In genomic region chr9:50171826-50172464, GRCm38 (mm10) we compare ENCODE assay signal across 8 mouse cellular contexts.
DNase-seq lines count a peak whose midpoint lies in the region; ATAC-seq and TF ChIP-seq lines count a peak whose summit lies in the region.

No protein-coding gene starts in this region.

- no peaks in the 10 kb centered on the region for H3K27me3 ChIP-seq in forebrain, embryonic 10.5 days (ENCODE audit: poor library complexity, severe bottlenecking)
- H3K27me3 ChIP-seq in heart, embryonic 15.5 days, result no peaks in the 10 kb centered on the region
- H3K27me3 ChIP-seq in kidney, postnatal 0 days (ENCODE audit: insufficient read depth, low read length), result no peaks in the 10 kb centered on the region
- H3K27me3 ChIP-seq in limb, embryonic 13.5 days, result no peaks in the 10 kb centered on the region

- H3K9ac ChIP-seq in heart, embryonic 15.5 days, result no peak overlapping the region
- no peak overlapping the region for H3K9ac ChIP-seq in kidney, postnatal 0 days (ENCODE audit: low read depth, low read length)
- no peak overlapping the region for H3K9ac ChIP-seq in limb, embryonic 13.5 days

- DNase-seq in ES-CJ7 (ENCODE audit: low read depth, low spot score), result peak; percentile 81
- DNase-seq in brain, embryonic 18.5 days (ENCODE audit: low read depth, low spot score), result peak; percentile 81
- DNase-seq in forebrain, embryonic 10.5 days (ENCODE audit: extremely low spot score, low spot score), result peak; percentile 37
- peak; percentile 96 for DNase-seq in kidney, postnatal 0 days (ENCODE audit: low spot score)
- DNase-seq in ovary, postnatal 36 days (ENCODE audit: low spot score), result peak; percentile 30

- peaks cover 11% of the 10 kb centered on the region for H3K4me1 ChIP-seq in forebrain, embryonic 10.5 days
- H3K4me1 ChIP-seq in heart, embryonic 15.5 days (replicated peaks), result 0 out of 2 replicates have a peak, but pooled peaks cover 2% of the 10 kb centered on the region
- no peaks in the 10 kb centered on the region for H3K4me1 ChIP-seq in kidney, postnatal 0 days (replicated peaks; ENCODE audit: insufficient read depth, low read length)
- H3K4me1 ChIP-seq in limb, embryonic 13.5 days, result peaks cover 16% of the 10 kb centered on the region; the same call in 1 of the 2 replicates

- 40% methylated on average over 7 of the region's 7 CpGs for WGBS in forebrain, embryonic 10.5 days
- WGBS in heart, embryonic 15.5 days, result 32% methylated on average over 7 of the region's 7 CpGs
- 13% methylated on average over 7 of the region's 7 CpGs for WGBS in kidney, postnatal 0 days
- 13% methylated on average over 7 of the region's 7 CpGs for WGBS in limb, embryonic 13.5 days

- no peaks in the 10 kb centered on the region for H3K9me3 ChIP-seq in forebrain, embryonic 10.5 days
- no peaks in the 10 kb centered on the region for H3K9me3 ChIP-seq in heart, embryonic 15.5 days (replicated peaks)
- H3K9me3 ChIP-seq in kidney, postnatal 0 days (replicated peaks; ENCODE audit: low read length), result no peaks in the 10 kb centered on the region
- no peaks in the 10 kb centered on the region for H3K9me3 ChIP-seq in limb, embryonic 13.5 days

- peak; percentile 96 for TF ChIP-seq CTCF in kidney, postnatal 0 days (IDR thresholded peaks at IDR 0.05; ENCODE audit: low read depth)

- no peak overlapping the region for H3K4me3 ChIP-seq in forebrain, embryonic 10.5 days
- H3K4me3 ChIP-seq in heart, embryonic 15.5 days, result no peak overlapping the region
- H3K4me3 ChIP-seq in kidney, postnatal 0 days (replicated peaks; ENCODE audit: low read depth, low read length), result no peak overlapping the region
- H3K4me3 ChIP-seq in limb, embryonic 13.5 days, result peak overlapping the region; percentile 20

- H3K4me2 ChIP-seq in heart, embryonic 15.5 days, result peak overlapping the region; percentile 47
- peak overlapping the region; percentile 46 for H3K4me2 ChIP-seq in kidney, postnatal 0 days (ENCODE audit: low read length)
- peak overlapping the region; percentile 51 for H3K4me2 ChIP-seq in limb, embryonic 13.5 days (replicated peaks)

- ATAC-seq in heart, embryonic 15.5 days (replicated peaks; ENCODE audit: insufficient number of reproducible peaks, insufficient read depth, low FRiP score, low read depth), result 0 out of 2 replicates have a peak, but pooled peaks have one; percentile 39
- 0 out of 2 replicates have a peak, but pooled peaks have one; percentile 68 for ATAC-seq in kidney, postnatal 0 days (replicated peaks; ENCODE audit: low FRiP score, low read depth)
- peak; percentile 75 for ATAC-seq in limb, embryonic 13.5 days (ENCODE audit: low FRiP score, low read depth)
- no peak for ATAC-seq in erythroblast, adult 5-6 weeks (replicated peaks; ENCODE audit: low FRiP score, poor library complexity, severe bottlenecking)

- 0 out of 2 replicates have a peak overlapping the region, but pooled peaks have one; percentile 15 for H3K27ac ChIP-seq in forebrain, embryonic 10.5 days
- H3K27ac ChIP-seq in heart, embryonic 15.5 days, result no peak overlapping the region
- H3K27ac ChIP-seq in kidney, postnatal 0 days, result peak overlapping the region; percentile 38; the same call in 1 of the 2 replicates
- H3K27ac ChIP-seq in limb, embryonic 13.5 days, result peak overlapping the region; percentile 48; the same call in 1 of the 2 replicates

- no peaks in the 10 kb centered on the region for H3K36me3 ChIP-seq in forebrain, embryonic 10.5 days (replicated peaks)
- H3K36me3 ChIP-seq in heart, embryonic 15.5 days, result no peaks in the 10 kb centered on the region
- no peaks in the 10 kb centered on the region for H3K36me3 ChIP-seq in kidney, postnatal 0 days (ENCODE audit: insufficient read depth, low read length)
- no peaks in the 10 kb centered on the region for H3K36me3 ChIP-seq in limb, embryonic 13.5 days

Comparison
In these comparisons a context has a peak if more than half of its experiments do, and no peak if none do; other contexts are left out.
1. DNase-seq: peak in every context shown above with its lines; median percentile 96 in kidney, postnatal 0 days; 81 in ES-CJ7; 81 in brain, embryonic 18.5 days; 37 in forebrain, embryonic 10.5 days; 30 in ovary, postnatal 36 days.